Mouse (Mus musculus) lung, adult 2 months (tissue): ENCODE results near the gene Klk5. TPM values are rescaled to one million over a fixed set of nuclear protein-coding genes. Genes with fewer than 3 reads are reported as not detected.

ENCODE experiments used
- DNase-seq: peaks from one replicate; pipeline ENCODE4 v3.0.0; 2022
- H3K4me1 ChIP-seq: fragments of 200-500 bp; 2 replicates; pipeline ENCODE4 v1.6.1; 2011; ENCODE audit warnings: low read length; ENCODE audit not compliant: control insufficient read depth, insufficient read depth
- H3K4me3 ChIP-seq: fragments of 200-500 bp; replicated peaks from 2 replicates; pipeline ENCODE3; 2011; ENCODE audit warnings: low read depth, mild to moderate bottlenecking, control low read depth, low read length; ENCODE audit errors: extremely low read depth
- CTCF ChIP-seq: fragments of 200-500 bp; IDR thresholded peaks from 2 replicates; pipeline ENCODE4 v1.5.1; 2011; ENCODE audit warnings: mild to moderate bottlenecking, low read length, control low read depth; ENCODE audit not compliant: insufficient read depth
- POLR2A ChIP-seq: fragments of 200-500 bp; IDR thresholded peaks from 2 replicates; pipeline ENCODE4 v1.6.1; 2011; ENCODE audit warnings: low read depth, mild to moderate bottlenecking, control low read depth, low read length, borderline replicate concordance; ENCODE audit errors: extremely low read depth
- WGBS: fragments of 180-500 bp; shearing (Covaris S2); methylation state at CpG from one replicate; pipeline ENCODE4 v1.1.7; 2018; 5-methylcytosine and 5-hydroxymethylcytosine counted together
- polyA plus RNA-seq: library from polyadenylated mRNA; depleted of rRNA; stranded (reverse); fragments of >200 nt; gene quantifications from 2 replicates; pipeline ENCODE4 v1.2.3, GENCODE M21; 2012; rRNA removed

Gene Klk5
- polyA plus RNA-seq, result 2.7 TPM in 1 of 2 replicates, not detected in the other

GRCm38 (mm10) chr7:43841701-43842100 is at the start of gene Klk5:
Gene Klk5, plus strand, starts transcription at chr7:43841971.
- WGBS, result 45% methylated on average over 3 of the region's 3 CpGs
- TF ChIP-seq CTCF, result no peak
- TF ChIP-seq POLR2A, result no peak
- DNase-seq, result no peak

GRCm38 (mm10) chr7:43796355-43796754 is 45.4 kb upstream of the Klk5 start:
- WGBS, result 11% methylated on average over 8 of the region's 8 CpGs
- DNase-seq, result no peak
- no peak for TF ChIP-seq CTCF
- no peak for TF ChIP-seq POLR2A
- Histone ChIP-seq H3K4me1 (peaks cover 4% of the 10 kb centered on the region), H3K4me3 (peak overlapping the region; percentile 36)

More at GRCm38 (mm10) chr7:43841701-43842100, at the start of gene Klk5:
- Histone ChIP-seq H3K4me3 (no peak within 1 kb of the TSS), H3K4me1 (no peaks in the 10 kb centered on the region)

GRCm38 (mm10) chr7:43797333-43797769 is 44.4 kb upstream of the Klk5 start, which contains the start of gene Klk8:
Gene Klk8, plus strand, starts transcription at chr7:43797577.
- peak; percentile 47 for DNase-seq
- peaks cover 4% of the 10 kb centered on the region for H3K4me1 ChIP-seq
- under 1% methylated on average over 28 of the region's 28 CpGs for WGBS
- H3K4me3 ChIP-seq, result peak within 1 kb of the TSS; percentile 81
- no peak for TF ChIP-seq POLR2A
- no peak for TF ChIP-seq CTCF

DNA sequence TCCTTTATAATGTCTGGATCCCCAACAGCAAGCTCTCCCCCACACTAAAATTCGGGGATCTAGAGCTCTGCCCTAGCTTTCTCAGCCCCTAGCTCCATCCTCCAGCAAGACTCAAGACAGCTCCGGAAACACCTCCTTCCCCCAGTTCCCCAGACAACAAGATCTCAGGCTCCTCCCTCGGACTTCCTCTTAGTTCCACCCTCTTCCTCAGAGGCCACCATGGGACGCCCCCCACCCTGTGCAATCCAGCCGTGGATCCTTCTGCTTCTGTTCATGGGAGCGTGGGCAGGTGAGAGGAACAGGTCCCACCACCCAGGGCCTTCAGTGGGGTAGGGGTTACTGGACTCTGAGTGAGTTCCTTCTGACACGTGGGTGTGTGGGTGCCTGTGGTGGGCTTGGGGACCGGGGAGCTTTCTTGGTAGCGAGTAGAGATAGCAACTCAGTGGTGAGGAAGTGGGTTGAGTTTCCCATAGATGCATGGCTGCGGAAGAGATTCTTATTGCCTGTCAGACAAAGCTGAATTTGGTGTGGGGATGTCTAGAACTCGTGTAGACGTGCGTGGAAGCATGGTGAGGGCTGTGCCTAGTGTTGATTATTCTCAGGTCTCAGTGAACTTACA is 43.8 kb upstream of the Klk5 start:
- H3K4me3 ChIP-seq, result peak overlapping the region; percentile 81
- H3K4me1 ChIP-seq, result peaks cover 4% of the 10 kb centered on the region
- 24% methylated on average over 13 of the region's 13 CpGs for WGBS
- DNase-seq, result no peak
- TF ChIP-seq CTCF, result no peak
- no peak for TF ChIP-seq POLR2A

- TF ChIP-seq POLR2A, result no peak
- no peak for TF ChIP-seq CTCF
- no peak for DNase-seq
- 73% methylated on average over 7 of the region's 7 CpGs for WGBS
- Histone ChIP-seq H3K4me1 (peaks cover 4% of the 10 kb centered on the region), H3K4me3 (no peak overlapping the region)
These were observed 41.9 kb upstream of the Klk5 start for GRCm38 (mm10) chr7:43799876-43800275.

- TF ChIP-seq CTCF, result no peak
- no peak for TF ChIP-seq POLR2A
- no peak for DNase-seq
- Histone ChIP-seq H3K4me3 (no peak within 1 kb of the TSS), H3K4me1 (no peaks in the 10 kb centered on the region)
- WGBS, result 53% methylated on average over 5 of the region's 5 CpGs
These were observed 30.8 kb upstream of the Klk5 start, which contains the start of gene Klk7 for GRCm38 (mm10) chr7:43810994-43811393. Gene Klk7, plus strand, starts transcription at chr7:43811294.

- H3K4me3 ChIP-seq, result no peak overlapping the region
- H3K4me1 ChIP-seq, result no peaks in the 10 kb centered on the region
- DNase-seq, result no peak
- 85% methylated on average over 7 of the region's 7 CpGs for WGBS
- TF ChIP-seq POLR2A, result no peak
- no peak for TF ChIP-seq CTCF
These were observed 26.6 kb upstream of the Klk5 start for GRCm38 (mm10) chr7:43815211-43815610.

- Histone ChIP-seq H3K4me3 (no peak overlapping the region), H3K4me1 (no peaks in the 10 kb centered on the region)
- no peak for DNase-seq
- TF ChIP-seq POLR2A (no peak), CTCF (no peak)
These were observed 25.0 kb upstream of the Klk5 start for GRCm38 (mm10) chr7:43816746-43817145.

DNA sequence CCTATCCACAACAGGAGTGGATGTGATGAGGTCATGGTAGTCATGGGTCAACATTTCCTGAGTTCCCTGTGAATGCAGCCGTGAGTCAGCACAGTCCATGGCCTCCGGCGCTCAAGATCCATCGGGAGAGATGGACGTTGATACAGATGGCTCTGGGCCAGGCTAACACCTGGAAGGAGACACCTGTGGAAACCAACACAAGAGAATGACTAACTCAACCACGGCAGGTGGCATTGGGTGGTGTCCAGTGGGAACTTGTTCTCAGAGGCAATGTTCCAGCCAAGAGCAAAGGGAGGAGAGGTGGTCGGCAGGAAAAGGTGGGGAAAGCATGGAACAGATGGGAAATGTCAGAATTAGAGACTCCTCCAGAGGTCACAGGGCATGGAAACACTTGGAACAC is 20.2 kb upstream of the Klk5 start:
- Histone ChIP-seq H3K4me3 (no peak overlapping the region), H3K4me1 (no peaks in the 10 kb centered on the region)
- DNase-seq, result no peak
- TF ChIP-seq CTCF (no peak), POLR2A (no peak)
- WGBS, result 86% methylated on average over 7 of the region's 7 CpGs

DNA sequence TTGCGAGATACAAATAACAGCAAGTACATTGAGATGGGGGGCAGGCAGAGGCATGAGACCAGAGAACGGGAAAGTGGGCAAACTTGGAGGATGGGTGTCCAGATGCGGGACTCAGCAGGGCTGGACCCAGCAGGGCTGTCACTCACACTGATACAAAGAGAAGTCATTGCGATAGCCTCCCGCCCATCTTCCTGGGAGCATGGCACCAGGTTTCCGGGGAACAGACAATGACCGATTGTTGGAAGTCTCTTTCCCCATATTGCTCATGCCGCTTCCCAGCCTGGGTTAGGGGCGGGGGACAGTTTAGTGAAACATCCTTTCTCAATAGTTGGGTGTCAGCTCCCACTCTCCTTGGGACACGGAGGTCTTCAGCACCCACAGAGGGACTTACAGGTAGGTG is 17.6 kb upstream of the Klk5 start, which contains the start of gene Klk6:
Gene Klk6 (plus strand): TSS at position 301 of the 400 bp plus-strand sequence.
- H3K4me3 ChIP-seq, result no peak within 1 kb of the TSS
- no peaks in the 10 kb centered on the region for H3K4me1 ChIP-seq
- WGBS, result 82% methylated on average over 10 of the region's 10 CpGs
- TF ChIP-seq CTCF (no peak), POLR2A (no peak)
- DNase-seq, result no peak

DNA sequence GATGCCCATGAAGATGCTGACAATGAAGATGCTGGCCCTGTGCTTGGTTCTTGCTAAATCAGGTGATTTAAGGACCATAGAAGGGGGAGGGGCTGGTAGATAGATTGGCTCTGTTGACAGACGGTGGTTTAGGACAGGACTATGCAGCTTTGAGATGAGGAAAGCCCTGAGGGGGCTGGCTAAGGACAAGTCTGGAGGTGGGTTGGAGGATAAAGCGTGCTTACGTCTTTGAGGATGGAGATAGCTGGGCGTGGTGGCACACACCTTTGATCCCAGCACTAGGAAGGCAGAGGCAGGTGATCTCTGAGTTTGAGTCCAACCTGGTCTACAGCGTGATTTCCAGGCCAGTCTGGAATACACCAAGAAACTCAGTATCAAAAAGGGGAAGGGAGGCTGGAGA is 15.7 kb upstream of the Klk5 start:
- 84% methylated on average over 5 of the region's 5 CpGs for WGBS
- H3K4me3 ChIP-seq, result no peak overlapping the region
- DNase-seq, result no peak
- TF ChIP-seq CTCF, result no peak
- TF ChIP-seq POLR2A, result no peak
- no peaks in the 10 kb centered on the region for H3K4me1 ChIP-seq
